Mouse (Mus musculus) cerebellum, adult 18-20 months (tissue): ENCODE data around the gene Srcap.
A peak's percentile ranks its signal among the peaks of the same experiment; 100 is the strongest.
"Not testable (repeated sequence)": the region's sequence is repeated elsewhere in the genome, so short reads cannot be mapped to it uniquely, and the experiment has no call there.

ENCODE experiments used
- DNase-seq, 2 experiments: peaks; one replicate each; pipeline ENCODE4 v3.0.0; 2021

Gene Srcap

GRCm38 (mm10) chr7:127511808-127512230 lies at the start of gene Srcap:
Gene Srcap (plus strand): TSS chr7:127511983.
- peak; percentile 93 to 97 for DNase-seq

DNA sequence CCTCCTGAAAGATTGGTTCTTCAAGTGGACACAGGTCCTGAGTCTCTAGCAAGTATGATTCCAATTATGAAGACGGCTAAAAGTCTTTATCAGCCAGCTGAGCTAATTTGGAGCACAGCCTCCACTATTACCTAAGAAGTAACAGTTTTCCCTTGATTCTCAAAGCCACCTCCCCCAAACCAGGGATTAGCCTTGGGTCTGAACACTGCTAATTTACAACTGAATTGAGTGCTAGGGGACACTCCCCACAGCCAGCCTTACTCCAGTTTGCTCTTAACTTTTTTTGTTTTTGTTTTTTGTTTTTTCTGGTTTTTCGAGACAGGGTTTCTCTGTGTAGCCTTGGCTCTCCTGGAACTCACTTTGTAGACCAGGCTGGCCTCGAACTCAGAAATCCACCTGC lies 46.6 kb upstream of the Srcap start:
- DNase-seq = no peak

DNA sequence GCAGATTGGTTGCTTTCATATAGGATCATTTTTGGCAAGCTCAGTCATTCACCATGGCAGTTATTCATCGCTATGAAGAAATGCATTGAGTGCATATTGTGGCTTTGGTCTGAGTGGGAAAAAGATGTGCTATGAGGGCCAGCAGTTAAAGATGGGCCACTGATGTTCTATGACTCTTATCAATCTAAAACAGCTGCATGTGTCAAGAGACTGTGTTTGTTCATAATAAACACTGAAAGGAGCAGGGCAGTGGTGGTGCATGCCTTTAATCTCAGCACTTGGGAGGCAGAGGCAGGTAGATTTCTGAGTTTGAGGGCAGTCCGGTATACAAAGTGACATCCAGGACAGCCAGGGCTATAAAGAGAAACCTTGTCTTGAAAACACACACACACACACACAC lies 46.1 kb upstream of the Srcap start:
- not testable (repeated sequence) for DNase-seq

GRCm38 (mm10) chr7:127466606-127467005 lies 45.2 kb upstream of the Srcap start:
- DNase-seq = no peak

DNA sequence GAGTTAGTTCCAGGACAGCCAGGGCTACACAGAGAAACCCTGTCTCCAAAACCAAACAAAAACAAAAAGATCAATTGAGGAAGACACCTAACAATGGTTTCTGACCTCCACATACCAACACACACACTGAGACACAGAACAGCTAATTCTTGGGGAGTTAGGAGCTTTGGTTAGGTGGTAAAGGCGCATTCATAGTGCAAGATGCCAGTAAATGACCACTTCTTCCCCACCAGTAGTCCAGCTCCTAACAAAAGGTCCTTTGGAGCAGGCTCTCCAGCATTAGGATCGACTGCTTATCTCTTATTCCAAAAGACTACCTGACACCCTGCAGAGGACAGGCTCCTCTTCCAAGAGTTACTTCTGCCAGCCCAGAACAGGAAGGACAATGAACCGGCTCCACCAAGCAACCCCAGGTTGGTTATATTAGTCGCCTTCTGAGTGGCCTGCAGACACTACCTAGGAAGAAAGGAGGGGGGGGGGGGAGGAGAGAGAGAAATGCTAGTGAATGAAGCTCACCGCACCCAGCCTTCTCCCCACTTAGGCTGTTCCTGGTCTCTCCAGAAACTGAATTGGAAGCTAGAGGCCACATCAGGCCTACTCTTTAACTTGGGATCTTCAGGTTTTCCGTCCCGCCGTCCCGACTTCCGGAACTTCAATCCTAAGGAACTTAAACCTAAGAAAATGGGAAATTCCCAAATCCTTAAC lies 41.6 kb upstream of the Srcap start:
- no peak for DNase-seq

DNA sequence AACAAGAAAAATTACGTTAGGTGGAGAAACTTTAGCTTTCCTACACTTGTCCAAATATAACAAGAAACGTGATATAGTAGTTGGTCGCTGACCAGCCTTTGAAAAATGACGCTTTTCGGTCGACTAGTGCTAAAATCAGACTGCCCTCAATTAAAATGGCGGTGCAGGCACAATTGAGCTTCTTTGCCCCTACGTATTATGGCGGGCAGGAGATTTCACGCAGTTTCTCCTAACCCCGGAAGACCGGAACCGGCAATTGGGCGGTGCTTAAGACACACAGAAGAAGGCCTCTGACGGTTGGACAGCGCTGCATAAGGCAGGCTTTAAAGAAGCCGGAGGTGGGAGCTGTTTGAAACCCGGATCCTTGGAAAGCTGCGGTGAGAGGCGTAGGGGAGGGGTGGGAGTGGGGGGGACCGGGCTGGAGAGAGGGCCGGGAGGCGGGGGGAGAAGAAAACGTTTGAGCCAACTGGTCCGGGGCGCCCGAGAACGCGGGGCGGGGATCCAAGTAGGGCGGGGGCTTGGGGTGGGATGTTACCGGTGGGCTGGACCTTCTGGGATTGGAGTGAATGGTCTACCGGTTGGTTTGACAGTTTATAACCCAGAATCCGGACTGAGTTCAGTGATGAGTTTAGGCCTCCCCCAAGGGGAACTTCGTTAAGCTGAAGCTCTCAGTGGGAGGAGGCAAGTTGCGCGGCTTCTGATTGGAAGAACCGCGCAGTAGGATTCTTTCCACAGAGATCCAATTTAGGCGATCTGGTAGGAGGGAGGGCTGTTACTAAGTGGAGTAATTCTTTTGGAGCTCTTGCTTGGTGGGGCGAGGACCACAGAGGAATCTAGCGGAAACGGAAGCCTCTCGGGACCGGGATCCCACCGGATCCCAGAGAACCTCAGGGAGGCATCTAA lies 40.8 kb upstream of the Srcap start:
- DNase-seq = peak; percentile 88 to 94

DNA sequence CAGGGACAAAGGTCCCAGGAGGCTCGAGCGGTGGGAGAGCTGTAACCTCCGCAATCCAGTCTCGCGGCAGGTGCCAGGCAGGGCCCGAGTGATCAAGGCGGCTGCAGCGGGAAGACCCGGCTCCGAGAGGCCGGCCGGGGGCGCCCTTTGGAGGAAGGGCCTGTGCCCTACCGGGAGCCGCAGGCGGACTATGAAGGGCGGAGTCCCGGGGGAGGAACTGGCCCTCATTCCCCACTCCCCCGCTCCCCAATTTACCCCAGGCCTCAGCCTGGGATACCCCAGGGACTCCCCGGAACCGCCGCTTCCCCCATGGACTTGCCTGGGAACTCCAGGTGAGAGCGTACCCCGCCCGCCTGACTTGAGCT lies 40.2 kb upstream of the Srcap start:
- DNase-seq = peak in 1 of 2 experiments; percentile 66

DNA sequence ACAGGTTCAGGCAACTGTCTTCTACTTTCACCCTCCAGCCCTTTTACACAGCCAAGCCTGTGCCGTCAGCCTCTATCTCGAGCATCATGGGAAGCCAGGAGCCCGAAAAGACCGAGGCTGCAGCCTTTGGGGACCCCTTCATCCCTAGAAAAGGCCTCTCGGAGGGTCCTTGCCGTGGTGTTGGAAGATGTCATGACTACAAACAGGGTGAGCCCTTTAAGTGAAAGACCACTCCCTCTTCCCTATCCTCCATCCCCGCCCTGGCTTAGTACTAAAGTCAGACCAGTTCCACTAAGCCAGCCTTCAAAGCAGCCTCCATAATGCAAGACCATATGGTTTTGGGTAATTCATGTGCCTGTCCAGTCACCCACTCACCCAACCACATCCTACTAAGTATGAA lies 39.7 kb upstream of the Srcap start:
- DNase-seq = no peak

GRCm38 (mm10) chr7:127473705-127474104 lies 38.1 kb upstream of the Srcap start:
- no peak for DNase-seq

- no peak for DNase-seq
Measured at GRCm38 (mm10) chr7:127474378-127475070, 37.3 kb upstream of the Srcap start.

DNA sequence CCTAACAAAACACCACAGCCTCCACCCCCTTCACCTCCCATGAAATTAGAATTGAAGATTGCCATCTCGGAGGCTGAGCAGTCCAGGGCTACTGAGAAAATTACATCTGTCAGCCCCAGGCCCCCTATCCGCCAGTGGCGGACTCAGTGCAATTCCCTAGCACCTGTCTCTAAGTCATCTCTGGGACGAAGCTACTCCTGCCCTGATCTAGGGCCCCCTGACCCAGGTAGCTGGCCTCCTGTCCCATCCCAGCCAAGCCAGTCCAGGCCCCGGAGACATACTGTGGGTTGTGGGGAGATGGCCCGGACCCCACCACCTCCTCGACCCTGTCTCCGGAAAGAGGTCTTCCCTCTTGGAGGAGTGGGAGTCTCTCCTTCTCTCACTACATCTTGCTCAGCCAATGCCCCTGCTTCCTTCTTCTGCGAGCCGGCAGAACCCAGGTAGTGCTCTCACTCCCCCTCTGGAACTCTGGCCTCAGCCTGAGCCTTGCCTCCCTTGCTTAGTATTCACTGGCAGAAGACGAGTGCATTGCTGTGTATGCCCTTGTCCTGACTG lies 36.5 kb upstream of the Srcap start:
- DNase-seq = no peak

DNA sequence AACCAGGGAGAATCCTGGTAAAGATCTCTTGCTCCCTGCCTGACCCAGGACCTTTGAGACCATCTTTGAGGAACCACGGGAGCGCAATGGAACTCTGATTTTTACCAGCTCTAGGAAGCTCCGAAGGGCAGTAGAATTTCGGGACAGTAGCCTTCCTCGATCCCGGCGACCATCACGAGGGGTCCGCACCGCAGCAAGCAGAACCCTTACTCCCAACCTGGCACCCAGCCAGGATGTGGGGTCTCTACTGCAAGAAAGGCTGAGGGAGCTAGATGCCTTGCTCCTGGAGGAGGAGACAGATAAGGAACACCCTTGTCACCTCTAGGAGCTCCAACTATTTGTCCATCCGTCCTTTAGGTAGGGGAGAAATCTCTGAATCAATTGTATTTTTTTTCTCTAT lies 35.4 kb upstream of the Srcap start:
- DNase-seq = peak; percentile 43 to 51

GRCm38 (mm10) chr7:127476855-127477254 lies 34.9 kb upstream of the Srcap start:
- no peak for DNase-seq

GRCm38 (mm10) chr7:127477687-127478634 lies 33.8 kb upstream of the Srcap start:
- peak; percentile 98 to 100 for DNase-seq

DNA sequence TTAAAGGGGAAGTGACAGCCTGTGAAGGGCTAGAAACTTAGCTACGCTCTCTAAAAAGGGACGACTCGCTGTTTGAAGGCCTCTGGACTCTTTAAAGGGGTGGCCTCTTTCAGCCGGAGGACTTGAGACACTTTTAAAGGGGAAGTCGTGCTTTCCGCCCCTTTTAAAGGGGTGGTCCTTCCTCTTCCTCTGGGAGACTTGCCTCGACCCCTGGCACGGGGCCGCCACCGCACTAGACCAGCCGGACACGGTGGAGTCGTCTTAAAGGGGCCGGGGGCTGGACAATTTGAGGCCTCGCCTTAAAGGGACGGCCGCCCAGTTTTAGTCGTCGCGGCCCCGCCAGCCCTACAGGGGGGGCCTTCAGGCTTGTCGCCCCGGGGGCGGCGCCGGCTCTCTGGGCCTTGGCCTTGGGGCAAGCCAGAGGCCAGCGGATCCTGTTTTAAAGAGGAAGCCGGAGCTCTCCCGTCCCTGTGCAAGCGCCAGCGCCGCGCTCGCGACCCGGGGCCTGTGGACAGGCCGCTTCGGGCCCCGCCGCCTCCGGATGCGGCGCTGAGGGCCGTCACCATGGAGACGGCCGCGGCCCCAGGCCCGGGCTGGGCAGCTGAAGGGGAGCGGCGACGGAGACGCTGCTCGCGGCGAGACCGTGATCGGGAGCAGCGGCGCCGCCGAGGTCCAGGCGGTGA lies 33.0 kb upstream of the Srcap start, which contains the start of gene Fbrs:
Gene Fbrs, plus strand, starts transcription at position 565 of the 683 bp plus-strand sequence.
- DNase-seq = peak; percentile 94

GRCm38 (mm10) chr7:127479318-127480225 lies 32.2 kb upstream of the Srcap start:
- DNase-seq = peak in 1 of 2 experiments; percentile 36

GRCm38 (mm10) chr7:127480321-127480720 lies 31.5 kb upstream of the Srcap start:
- DNase-seq = no peak

GRCm38 (mm10) chr7:127485416-127485815 lies 26.4 kb upstream of the Srcap start:
- DNase-seq = peak; percentile 43 to 51

DNA sequence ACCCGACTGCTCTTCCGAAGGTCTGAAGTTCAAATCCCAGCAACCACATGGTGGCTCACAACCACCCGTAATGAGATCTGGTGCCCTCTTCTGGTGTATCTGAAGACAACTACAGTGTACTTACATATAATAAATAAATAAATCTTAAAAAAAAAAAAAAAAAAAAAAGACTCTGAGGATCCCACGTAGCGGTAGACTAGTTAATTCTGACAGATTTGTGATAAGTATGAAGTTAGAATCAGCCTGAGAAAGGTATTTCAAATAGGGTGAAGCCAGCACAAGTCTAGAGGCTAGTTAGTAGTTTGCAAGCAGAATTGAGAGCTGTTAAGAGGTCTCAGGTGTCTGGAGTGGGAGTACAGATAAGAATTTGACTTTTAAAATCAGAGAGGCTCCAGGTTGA lies 23.4 kb upstream of the Srcap start:
- DNase-seq = not testable (repeated sequence)

DNA sequence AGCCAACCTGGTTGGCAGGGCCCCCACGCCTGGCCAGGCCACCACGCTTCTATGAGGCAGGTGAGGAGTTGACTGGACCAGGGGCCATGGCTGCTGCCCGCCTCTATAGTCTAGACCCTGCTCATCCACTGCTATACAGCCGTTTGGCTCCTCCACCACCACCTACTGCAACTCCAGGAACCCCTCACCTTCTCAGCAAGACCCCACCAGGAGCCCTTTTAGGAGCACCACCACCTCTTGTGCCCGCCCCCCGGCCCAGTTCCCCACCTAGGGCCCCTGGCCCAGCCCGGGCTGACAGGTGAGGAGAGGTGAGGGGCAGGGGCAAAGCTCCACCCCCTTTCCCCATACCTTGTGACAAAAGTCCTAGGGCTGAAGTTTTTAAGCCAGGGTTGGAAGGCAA lies 21.8 kb upstream of the Srcap start:
- DNase-seq = no peak
